Mouse (Mus musculus): ENCODE data around the gene Zfp366.

The Zfp366 gene

GRCm38 (mm10) chr13:99186138-99186853, 1.7 kb downstream of the Zfp366 start:
- DNase-seq (ENCODE audit: low spot score): no peak

GRCm38 (mm10) chr13:99186859-99187258, 2.2 kb downstream of the Zfp366 start:
- no peak for DNase-seq (ENCODE audit: low spot score)

GRCm38 (mm10) chr13:99187456-99187855, 2.8 kb downstream of the Zfp366 start:
- DNase-seq (ENCODE audit: low spot score): no peak

- no peak for DNase-seq (ENCODE audit: low spot score)
These were observed 4.0 kb downstream of the Zfp366 start for GRCm38 (mm10) chr13:99188625-99189024.

- DNase-seq (ENCODE audit: low spot score): no peak
These were observed 5.0 kb downstream of the Zfp366 start for GRCm38 (mm10) chr13:99189671-99190070.

GRCm38 (mm10) chr13:99190466-99190865, 5.8 kb downstream of the Zfp366 start:
- peak; percentile 49 for DNase-seq (ENCODE audit: low spot score)

GRCm38 (mm10) chr13:99191063-99191462, 6.4 kb downstream of the Zfp366 start:
- no peak for DNase-seq (ENCODE audit: low spot score)

- no peak for DNase-seq (ENCODE audit: low spot score)
These were observed 11.7 kb downstream of the Zfp366 start for GRCm38 (mm10) chr13:99196314-99196713.

- no peak for DNase-seq (ENCODE audit: low spot score)
These were observed 12.2 kb downstream of the Zfp366 start for GRCm38 (mm10) chr13:99196865-99197264.

- no peak for DNase-seq (ENCODE audit: low spot score)
These were observed 17.3 kb downstream of the Zfp366 start for GRCm38 (mm10) chr13:99201647-99202574.

GRCm38 (mm10) chr13:99207214-99207613, 22.6 kb downstream of the Zfp366 start:
- DNase-seq (ENCODE audit: low spot score): no peak

GRCm38 (mm10) chr13:99209859-99210258, 25.2 kb downstream of the Zfp366 start:
- no peak for DNase-seq (ENCODE audit: low spot score)

- DNase-seq (ENCODE audit: low spot score): no peak
These were observed 26.2 kb downstream of the Zfp366 start for GRCm38 (mm10) chr13:99210837-99211236.

- DNase-seq (ENCODE audit: low spot score): no peak
These were observed 28.4 kb downstream of the Zfp366 start for GRCm38 (mm10) chr13:99212976-99213375.

- no peak for DNase-seq (ENCODE audit: low spot score)
These were observed 31.4 kb downstream of the Zfp366 start for GRCm38 (mm10) chr13:99216005-99216404.

- peak; percentile 28 for DNase-seq (ENCODE audit: low spot score)
These were observed 33.4 kb downstream of the Zfp366 start for GRCm38 (mm10) chr13:99217984-99218383.

- DNase-seq (ENCODE audit: low spot score): no peak
These were observed 35.0 kb downstream of the Zfp366 start for GRCm38 (mm10) chr13:99219586-99219985.

- no peak for DNase-seq (ENCODE audit: low spot score)
These were observed 37.4 kb downstream of the Zfp366 start for GRCm38 (mm10) chr13:99221996-99222395.

- no peak for DNase-seq (ENCODE audit: low spot score)
These were observed 37.9 kb downstream of the Zfp366 start for GRCm38 (mm10) chr13:99222476-99222875.

GRCm38 (mm10) chr13:99223321-99223884, 38.8 kb downstream of the Zfp366 start:
- DNase-seq (ENCODE audit: low spot score): no peak

GRCm38 (mm10) chr13:99223917-99224316, 39.3 kb downstream of the Zfp366 start:
- DNase-seq (ENCODE audit: low spot score): no peak

- no peak for DNase-seq (ENCODE audit: low spot score)
These were observed 41.0 kb downstream of the Zfp366 start for GRCm38 (mm10) chr13:99225374-99226240.
